Mouse (Mus musculus) ES-E14 (cell line): ENCODE data around the gene Zfp628. TPM values are rescaled to one million over a fixed set of nuclear protein-coding genes. Genes with fewer than 3 reads are reported as not detected.

Source experiments
- DNase-seq: peaks from one replicate; pipeline ENCODE4 v3.0.0-alpha.2; 2013; ENCODE audit warnings: low read depth, low spot score
- H3K27ac ChIP-seq: 2 replicates; pipeline ENCODE4 v1.5.1; 2012; ENCODE audit warnings: low read depth, mild to moderate bottlenecking, low read length, moderate library complexity, mixed read lengths; ENCODE audit not compliant: poor library complexity, insufficient read depth, severe bottlenecking
- H3K36me3 ChIP-seq: 2 replicates; pipeline ENCODE4 v1.6.1; 2012; ENCODE audit warnings: mild to moderate bottlenecking, low read length, moderate library complexity, mixed read lengths; ENCODE audit not compliant: control insufficient read depth, poor library complexity, insufficient read depth, severe bottlenecking
- H3K4me1 ChIP-seq, 2 experiments: fragments of 150-350 bp in 1 of 2; sonication (generic) in 1 of 2; 2 replicates each; pipeline ENCODE4 v1.6.1; 2012; ENCODE audit warnings: low read length in 2 of 2, mild to moderate bottlenecking in 1 of 2, mixed read lengths in 1 of 2; ENCODE audit not compliant: control insufficient read depth in 2 of 2, insufficient read depth in 2 of 2, poor library complexity in 1 of 2
- H3K4me3 ChIP-seq, 2 experiments: fragments of 150-350 bp in 1 of 2; sonication (generic) in 1 of 2; 2 replicates each; pipeline ENCODE4 v1.5.1; 2012; ENCODE audit warnings: low read length in 2 of 2, low read depth in 1 of 2, mild to moderate bottlenecking in 1 of 2, mixed read lengths in 1 of 2; ENCODE audit not compliant: insufficient read depth in 1 of 2, poor library complexity in 1 of 2, severe bottlenecking in 1 of 2
- H3K9ac ChIP-seq: 2 replicates; pipeline ENCODE4 v1.6.1; 2012; ENCODE audit warnings: low read depth, mild to moderate bottlenecking, low read length, mixed read lengths; ENCODE audit not compliant: poor library complexity, insufficient read depth, severe bottlenecking
- H3K9me3 ChIP-seq: fragments of 150-350 bp; sonication (generic); 2 replicates; pipeline ENCODE4 v1.6.1; 2012; ENCODE audit warnings: low read depth, mild to moderate bottlenecking, low read length; ENCODE audit not compliant: control insufficient read depth, insufficient read depth
- CHD2 ChIP-seq: IDR thresholded peaks from 2 replicates; pipeline ENCODE4 v1.6.1; 2014; ENCODE audit warnings: mild to moderate bottlenecking, low read depth, low read length, inconsistent platforms
- HCFC1 ChIP-seq: IDR thresholded peaks from 2 replicates; pipeline ENCODE4 v1.6.1; 2012; ENCODE audit warnings: low read length, inconsistent platforms, borderline replicate concordance; ENCODE audit not compliant: insufficient read depth
- MAFK ChIP-seq: IDR thresholded peaks from 2 replicates; pipeline ENCODE4 v1.6.1; 2014; ENCODE audit warnings: mild to moderate bottlenecking, low read depth, low read length, inconsistent platforms; ENCODE audit not compliant: insufficient read depth
- ZC3H11A ChIP-seq: IDR thresholded peaks from 2 replicates; pipeline ENCODE4 v1.6.1; 2012; ENCODE audit warnings: low read depth, mild to moderate bottlenecking, inconsistent platforms, low read length, borderline replicate concordance
- ZNF384 ChIP-seq: IDR thresholded peaks from 2 replicates; pipeline ENCODE4 v1.6.1; 2012; ENCODE audit warnings: low read depth, low read length, inconsistent platforms
- in situ Hi-C, 2 experiments: fragments of 600-800 bp; cut with MboI; formaldehyde crosslinking; loops; one replicate each; pipeline ENCODE4 v1.15.1; 2025; ENCODE audit warnings: low sequenced_read_pairs in 2 of 2, inconsistent platforms in 1 of 2; ENCODE audit not compliant: unreplicated experiment in 2 of 2
- total RNA-seq: library from RNA; depleted of rRNA; stranded (reverse); fragments of 300-350 nt; gene quantifications from 2 replicates; pipeline ENCODE4 v1.2.3, GENCODE M21; 2012

The Zfp628 gene
- total RNA-seq, 1 experiment: 4.0 TPM

- Histone ChIP-seq H3K36me3 (no peaks in the 10 kb centered on the region), H3K27ac (no peak overlapping the region), H3K4me1 (peaks cover 2 to 20% of the 10 kb centered on the region in 2 experiments; a peak in 3 of 4 replicates), H3K9ac (no peak overlapping the region), H3K4me3 (no peak overlapping the region), H3K9me3 (no peaks in the 10 kb centered on the region)
- no peak for TF ChIP-seq CHD2
- no peak for TF ChIP-seq MAFK
- TF ChIP-seq ZNF384: no peak
- no peak for TF ChIP-seq ZC3H11A
- TF ChIP-seq HCFC1: no peak
- in situ Hi-C loops: no loop called here
- DNase-seq: no peak
Observed at GRCm38 (mm10) chr7:4927711-4928110, 12.7 kb downstream of the Zfp628 start.

GRCm38 (mm10) chr7:4928323-4928722, 13.3 kb downstream of the Zfp628 start:
- Histone ChIP-seq H3K9ac (no peak overlapping the region), H3K4me1 (peaks cover 2 to 17% of the 10 kb centered on the region in 2 experiments; a peak in 3 of 4 replicates), H3K4me3 (no peak overlapping the region), H3K27ac (no peak overlapping the region; the same call in 1 of the 2 replicates), H3K9me3 (no peaks in the 10 kb centered on the region), H3K36me3 (no peaks in the 10 kb centered on the region)
- no peak for DNase-seq
- in situ Hi-C loops: no loop called here
- TF ChIP-seq ZC3H11A (no peak), HCFC1 (no peak), ZNF384 (no peak)

GRCm38 (mm10) chr7:4933103-4933502, 18.1 kb downstream of the Zfp628 start:
- H3K27ac ChIP-seq: no peak overlapping the region
- TF ChIP-seq MAFK (no peak), ZNF384 (no peak), CHD2 (no peak), ZC3H11A (no peak)
- in situ Hi-C loops: no loop called here
- H3K36me3 ChIP-seq: no peaks in the 10 kb centered on the region
- no peak for DNase-seq
- no peak overlapping the region for H3K9ac ChIP-seq
- peaks cover 0 to 2% of the 10 kb centered on the region in 2 experiments; a peak in 1 of 4 replicates for H3K4me1 ChIP-seq
- H3K9me3 ChIP-seq: no peaks in the 10 kb centered on the region
- H3K4me3 ChIP-seq: no peak overlapping the region

- Histone ChIP-seq H3K27ac (no peak overlapping the region), H3K9ac (no peak overlapping the region), H3K9me3 (no peaks in the 10 kb centered on the region), H3K4me1 (peaks cover 0 to 2% of the 10 kb centered on the region in 2 experiments; a peak in 1 of 4 replicates), H3K36me3 (no peaks in the 10 kb centered on the region), H3K4me3 (no peak overlapping the region)
- in situ Hi-C loops: no loop called here
- no peak for DNase-seq
- TF ChIP-seq ZC3H11A (no peak), ZNF384 (no peak), CHD2 (no peak), MAFK (no peak), HCFC1 (no peak)
Observed at GRCm38 (mm10) chr7:4934160-4934914, 19.3 kb downstream of the Zfp628 start.

- Histone ChIP-seq H3K9ac (no peak overlapping the region), H3K27ac (no peak overlapping the region), H3K36me3 (no peaks in the 10 kb centered on the region), H3K9me3 (no peaks in the 10 kb centered on the region), H3K4me1 (no peaks in the 10 kb centered on the region), H3K4me3 (no peak overlapping the region)
- no peak for DNase-seq
- TF ChIP-seq ZNF384: no peak
- TF ChIP-seq HCFC1: no peak
- TF ChIP-seq CHD2: no peak
- no peak for TF ChIP-seq ZC3H11A
- TF ChIP-seq MAFK: no peak
- in situ Hi-C loops: no loop called here
Observed at GRCm38 (mm10) chr7:4936832-4937231, 21.8 kb downstream of the Zfp628 start.
